In genomic region chr19:44266824-44267498, GRCm38 (mm10) we compare ENCODE assay signal across 8 mouse cellular contexts. TPM values are rescaled to one million over a fixed set of nuclear protein-coding genes. Genes with fewer than 3 reads are reported as not detected.
A peak's percentile ranks its signal among the peaks of the same experiment; 100 is the strongest.
DNase-seq lines count a peak whose midpoint lies in the region; ATAC-seq lines count a peak whose summit lies in the region.

No protein-coding gene starts in this region.

- no peak overlapping the region for H3K27ac ChIP-seq in brown adipose tissue, adult 24 weeks (replicated peaks; ENCODE audit: low read depth, low read length)
- peak overlapping the region; percentile 89 to 97 for H3K27ac ChIP-seq in heart, embryonic 14.5 days (replicated peaks in 1 of 2; ENCODE audit: control insufficient read depth in 1 of 2, insufficient read depth in 1 of 2, low read depth in 2 of 2, low read length in 2 of 2)
- peak overlapping the region; percentile 96 for H3K27ac ChIP-seq in liver, embryonic 13.5 days
- H3K27ac ChIP-seq in stomach, embryonic 16.5 days (ENCODE audit: low read length): peak overlapping the region; percentile 97

- H3K9me3 ChIP-seq in heart, embryonic 14.5 days (ENCODE audit: control insufficient read depth, low read length): no peaks in the 10 kb centered on the region
- no peaks in the 10 kb centered on the region for H3K9me3 ChIP-seq in liver, embryonic 13.5 days (replicated peaks)
- no peaks in the 10 kb centered on the region for H3K9me3 ChIP-seq in stomach, embryonic 16.5 days (replicated peaks; ENCODE audit: control insufficient read depth, low read length)

- peak overlapping the region; percentile 79 for H3K9ac ChIP-seq in heart, embryonic 14.5 days (ENCODE audit: low read length)
- H3K9ac ChIP-seq in liver, embryonic 13.5 days: peak overlapping the region; percentile 82
- H3K9ac ChIP-seq in stomach, embryonic 16.5 days (ENCODE audit: low read length): peak overlapping the region; percentile 81

- peak overlapping the region; percentile 59 for H3K4me3 ChIP-seq in brown adipose tissue, adult 24 weeks (ENCODE audit: insufficient read depth, low read depth, low read length)
- H3K4me3 ChIP-seq in heart, embryonic 14.5 days (ENCODE audit: control insufficient read depth in 1 of 2, insufficient read depth in 1 of 2, low read depth in 1 of 2, low read length in 2 of 2): peak overlapping the region; percentile 53 to 61
- H3K4me3 ChIP-seq in liver, embryonic 13.5 days (replicated peaks): peak overlapping the region; percentile 73
- H3K4me3 ChIP-seq in stomach, embryonic 16.5 days (replicated peaks; ENCODE audit: low read length): peak overlapping the region; percentile 57

- H3K36me3 ChIP-seq in heart, embryonic 14.5 days (ENCODE audit: control insufficient read depth, insufficient read depth, low read length): no peaks in the 10 kb centered on the region
- no peaks in the 10 kb centered on the region for H3K36me3 ChIP-seq in liver, embryonic 13.5 days
- H3K36me3 ChIP-seq in stomach, embryonic 16.5 days (ENCODE audit: control insufficient read depth, insufficient read depth, low read length): no peaks in the 10 kb centered on the region

- no peaks in the 10 kb centered on the region for H3K27me3 ChIP-seq in heart, embryonic 14.5 days (ENCODE audit: control insufficient read depth, insufficient read depth, low read length)
- no peaks in the 10 kb centered on the region for H3K27me3 ChIP-seq in liver, embryonic 13.5 days
- H3K27me3 ChIP-seq in stomach, embryonic 16.5 days (ENCODE audit: control insufficient read depth, insufficient read depth, low read length): no peaks in the 10 kb centered on the region

- WGBS in heart, embryonic 14.5 days: 0% methylated on average over 43 of the region's 43 CpGs
- 2% methylated on average over 43 of the region's 43 CpGs for WGBS in liver, embryonic 13.5 days (ENCODE audit: insufficient replicate concordance)
- WGBS in stomach, embryonic 16.5 days: under 1% methylated on average over 43 of the region's 43 CpGs

- peak overlapping the region; percentile 83 for H3K4me2 ChIP-seq in heart, embryonic 14.5 days (ENCODE audit: low read length)
- H3K4me2 ChIP-seq in liver, embryonic 13.5 days: peak overlapping the region; percentile 94
- H3K4me2 ChIP-seq in stomach, embryonic 16.5 days (ENCODE audit: low read depth, low read length): peak overlapping the region; percentile 66

- H3K4me1 ChIP-seq in brown adipose tissue, adult 24 weeks (ENCODE audit: control insufficient read depth, insufficient read depth, insufficient read length, low read length): peaks cover 6% of the 10 kb centered on the region; the same call in 1 of the 2 replicates
- H3K4me1 ChIP-seq in heart, embryonic 14.5 days (ENCODE audit: control insufficient read depth in 2 of 2, insufficient read depth in 2 of 2, low read length in 2 of 2): peaks cover 2 to 5% of the 10 kb centered on the region in 2 experiments; a peak in 3 of 4 replicates
- H3K4me1 ChIP-seq in liver, embryonic 13.5 days (replicated peaks): peaks cover 41% of the 10 kb centered on the region
- peaks cover 11% of the 10 kb centered on the region for H3K4me1 ChIP-seq in stomach, embryonic 16.5 days (ENCODE audit: control insufficient read depth, insufficient read depth, low read length)

- peak; percentile 88 for ATAC-seq in CD4-positive, CD25-positive, alpha-beta regulatory T cell, adult 4 months
- ATAC-seq in heart, embryonic 14.5 days (ENCODE audit: insufficient number of reproducible peaks, insufficient read depth, low FRiP score, low read depth): peak; percentile 99
- peak; percentile 99 for ATAC-seq in liver, embryonic 13.5 days (ENCODE audit: low read depth)
- ATAC-seq in stomach, embryonic 16.5 days (ENCODE audit: insufficient read depth, low FRiP score): peak; percentile 98

- peak; percentile 87 for DNase-seq in fibroblast of lung, adult 2 months (ENCODE audit: low read depth)
- DNase-seq in kidney, postnatal 14 days: peak; percentile 90
- peak; percentile 93 for DNase-seq in liver, embryonic 13.5 days
- DNase-seq in neural tube, embryonic 10.5 days (ENCODE audit: extremely low spot score, low spot score): peak; percentile 95

RNA-seq across cellular contexts. Expression of gene Scd2, which starts 26.5 kb away (rescaled TPM):
- 10 to 100 TPM; 40.3 to 46.7 TPM for polyA plus RNA-seq in CD4-positive, CD25-positive, alpha-beta regulatory T cell, adult 4 months (2017; shearing (Covaris generic))
- 247 and 253 TPM in 2 replicates for polyA plus RNA-seq in brown adipose tissue, adult 24 weeks (2012; ENCODE audit: insufficient read depth, insufficient read length, missing spikeins)
- polyA plus RNA-seq in heart, embryonic 14.5 days (2014; fragmentation: Nextera tagmentation; extraction: Ambion mirVana): 139 and 146 TPM in 2 replicates
- 73.7 and 106 TPM in 2 replicates for polyA plus RNA-seq in liver, embryonic 13.5 days (2015; fragmentation: Nextera tagmentation; extraction: Ambion mirVana)
- polyA plus RNA-seq in stomach, embryonic 16.5 days (2015; fragmentation: Nextera tagmentation; extraction: Ambion mirVana): 329 and 336 TPM in 2 replicates
